Mouse (Mus musculus): Measurements from ENCODE around the gene Pigs. TPM values are rescaled to one million over a fixed set of nuclear protein-coding genes. Genes with fewer than 3 reads are reported as not detected.

The Pigs gene
- polyA plus RNA-seq, 1 experiment from 2014 or later, result 79.0 TPM

GRCm38 (mm10) chr11:78327215-78327614, 1.0 kb upstream of the Pigs start:
- ATAC-seq, result no peak
- no peaks in the 10 kb centered on the region for H3K36me3 ChIP-seq (ENCODE audit: control insufficient read depth, insufficient read depth, low read length)

GRCm38 (mm10) chr11:78328512-78329056, 369 bp downstream of the Pigs start:
- Histone ChIP-seq H3K4me2 (ENCODE audit: low read length) (peak overlapping the region; percentile 81), H3K36me3 (ENCODE audit: control insufficient read depth, insufficient read depth, low read length) (peaks cover 9% of the 10 kb centered on the region), H3K4me1 (ENCODE audit: control insufficient read depth, insufficient read depth, low read length) (peaks cover 10% of the 10 kb centered on the region), H3K27me3 (ENCODE audit: control insufficient read depth, insufficient read depth, low read depth, low read length) (no peaks in the 10 kb centered on the region), H3K4me3 (ENCODE audit: low read depth, low read length) (peak overlapping the region; percentile 89), H3K9me3 (replicated peaks; ENCODE audit: control insufficient read depth, low read length, poor library complexity, severe bottlenecking) (no peaks in the 10 kb centered on the region), H3K9ac (ENCODE audit: low read depth, low read length) (peak overlapping the region; percentile 88), H3K27ac (ENCODE audit: low read length) (peak overlapping the region; percentile 73)
- under 1% methylated on average over 36 of the region's 41 CpGs for WGBS
- ATAC-seq, result peak; percentile 75

More at GRCm38 (mm10) chr11:78327215-78327614, 1.0 kb upstream of the Pigs start:
- H3K27me3 ChIP-seq (ENCODE audit: control insufficient read depth, insufficient read depth, low read depth, low read length), result no peaks in the 10 kb centered on the region
- no peaks in the 10 kb centered on the region for H3K9me3 ChIP-seq (replicated peaks; ENCODE audit: control insufficient read depth, low read length, poor library complexity, severe bottlenecking)
- no peak overlapping the region for H3K9ac ChIP-seq (ENCODE audit: low read depth, low read length)
- H3K4me3 ChIP-seq (ENCODE audit: low read depth, low read length), result no peak overlapping the region
- WGBS, result 90% methylated on average over 4 of the region's 4 CpGs
- no peak overlapping the region for H3K27ac ChIP-seq (ENCODE audit: low read length)
- H3K4me1 ChIP-seq (ENCODE audit: control insufficient read depth, insufficient read depth, low read length), result peaks cover 18% of the 10 kb centered on the region
- no peak overlapping the region for H3K4me2 ChIP-seq (ENCODE audit: low read length)

DNA sequence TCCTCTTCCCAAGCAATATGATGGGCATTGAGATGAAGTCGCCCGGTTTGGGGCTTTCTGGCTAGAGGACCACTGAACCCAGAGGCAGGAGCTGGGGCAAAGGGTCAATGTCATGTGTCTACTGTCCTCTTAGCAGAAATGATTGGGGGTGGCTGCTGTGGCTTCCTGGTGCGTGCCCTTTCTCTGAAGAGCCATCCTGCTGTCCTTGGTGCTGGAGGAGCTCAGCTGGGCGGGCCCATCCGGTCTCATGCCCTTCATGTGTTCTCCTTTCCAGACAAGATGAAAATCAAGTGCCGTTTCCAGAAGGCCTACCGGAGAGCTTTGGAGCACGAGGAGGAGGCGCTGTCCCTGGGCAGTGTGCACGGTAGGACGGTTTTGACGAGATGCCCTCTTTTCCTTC, 4.5 kb downstream of the Pigs start:
- H3K9me3 ChIP-seq (replicated peaks; ENCODE audit: control insufficient read depth, low read length, poor library complexity, severe bottlenecking), result no peaks in the 10 kb centered on the region
- no peak overlapping the region for H3K27ac ChIP-seq (ENCODE audit: low read length)
- WGBS, result 98% methylated on average over 12 of the region's 12 CpGs

DNA sequence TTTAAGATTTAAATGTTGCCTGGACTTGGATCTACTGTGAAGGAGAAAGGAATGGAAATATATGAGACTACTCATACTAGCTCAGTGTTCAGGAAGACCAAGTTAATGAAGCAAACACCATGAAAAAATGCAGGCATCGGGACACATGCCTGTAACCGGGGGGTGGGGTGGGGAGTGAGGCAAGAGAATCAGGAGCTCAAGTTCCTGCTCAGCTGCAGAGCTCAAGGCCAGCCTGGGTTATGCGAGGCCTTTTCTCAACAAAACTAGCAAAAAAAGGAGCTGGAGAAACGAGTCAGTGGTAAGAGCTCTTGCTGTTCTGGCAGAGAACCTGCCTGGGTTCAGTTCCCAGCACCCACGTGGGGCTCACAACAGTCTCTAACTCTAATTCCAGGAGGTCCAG, 5.8 kb downstream of the Pigs start:
- no peak overlapping the region for H3K4me2 ChIP-seq (ENCODE audit: low read length)
- 93% methylated on average over 5 of the region's 5 CpGs for WGBS
- no peak overlapping the region for H3K9ac ChIP-seq (ENCODE audit: low read depth, low read length)
- H3K4me3 ChIP-seq (ENCODE audit: low read depth, low read length), result no peak overlapping the region
- no peak for ATAC-seq
- no peaks in the 10 kb centered on the region for H3K27me3 ChIP-seq (ENCODE audit: control insufficient read depth, insufficient read depth, low read depth, low read length)
- peaks cover 8% of the 10 kb centered on the region for H3K4me1 ChIP-seq (ENCODE audit: control insufficient read depth, insufficient read depth, low read length)
- no peaks in the 10 kb centered on the region for H3K9me3 ChIP-seq (replicated peaks; ENCODE audit: control insufficient read depth, low read length, poor library complexity, severe bottlenecking)
- H3K36me3 ChIP-seq (ENCODE audit: control insufficient read depth, insufficient read depth, low read length), result peaks cover 22% of the 10 kb centered on the region
- no peak overlapping the region for H3K27ac ChIP-seq (ENCODE audit: low read length)

More for the DNA sequence above, 4.5 kb downstream of the Pigs start:
- H3K4me1 ChIP-seq (ENCODE audit: control insufficient read depth, insufficient read depth, low read length), result peaks cover 10% of the 10 kb centered on the region
- H3K36me3 ChIP-seq (ENCODE audit: control insufficient read depth, insufficient read depth, low read length), result peaks cover 21% of the 10 kb centered on the region
- H3K4me3 ChIP-seq (ENCODE audit: low read depth, low read length), result no peak overlapping the region
- no peak for ATAC-seq
- no peak overlapping the region for H3K9ac ChIP-seq (ENCODE audit: low read depth, low read length)
- H3K4me2 ChIP-seq (ENCODE audit: low read length), result no peak overlapping the region
- H3K27me3 ChIP-seq (ENCODE audit: control insufficient read depth, insufficient read depth, low read depth, low read length), result no peaks in the 10 kb centered on the region

DNA sequence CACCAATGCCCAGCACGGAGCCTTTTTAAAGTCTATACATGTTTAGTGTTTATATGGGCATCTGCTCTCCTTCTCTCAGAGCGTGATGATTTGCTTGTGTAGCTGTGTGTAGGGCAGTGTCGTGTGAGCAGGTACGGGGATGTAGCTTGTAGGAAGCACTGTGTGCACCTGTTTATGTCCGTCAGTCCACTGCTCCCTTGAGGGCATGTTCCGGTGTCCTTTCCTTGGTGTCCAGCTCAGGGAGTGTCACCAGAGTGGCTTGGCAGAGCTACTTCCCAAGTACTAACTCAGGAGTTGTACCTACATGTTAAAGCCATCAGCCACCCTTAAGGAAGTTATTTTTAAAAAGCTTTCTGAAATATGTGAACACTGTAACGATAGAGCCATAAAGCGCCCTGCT, 8.8 kb downstream of the Pigs start:
- Histone ChIP-seq H3K27ac (ENCODE audit: low read length) (no peak overlapping the region), H3K9ac (ENCODE audit: low read depth, low read length) (no peak overlapping the region), H3K4me1 (ENCODE audit: control insufficient read depth, insufficient read depth, low read length) (no peaks in the 10 kb centered on the region), H3K9me3 (replicated peaks; ENCODE audit: control insufficient read depth, low read length, poor library complexity, severe bottlenecking) (no peaks in the 10 kb centered on the region), H3K27me3 (ENCODE audit: control insufficient read depth, insufficient read depth, low read depth, low read length) (no peaks in the 10 kb centered on the region), H3K4me2 (ENCODE audit: low read length) (no peak overlapping the region), H3K4me3 (ENCODE audit: low read depth, low read length) (no peak overlapping the region), H3K36me3 (ENCODE audit: control insufficient read depth, insufficient read depth, low read length) (peaks cover 30% of the 10 kb centered on the region)
- ATAC-seq, result no peak
- WGBS, result 97% methylated on average over 8 of the region's 8 CpGs

- Histone ChIP-seq H3K4me3 (ENCODE audit: low read depth, low read length) (no peak overlapping the region), H3K36me3 (ENCODE audit: control insufficient read depth, insufficient read depth, low read length) (peaks cover 10% of the 10 kb centered on the region; the same call in 1 of the 2 replicates), H3K4me1 (ENCODE audit: control insufficient read depth, insufficient read depth, low read length) (peaks cover 25% of the 10 kb centered on the region), H3K9ac (ENCODE audit: low read depth, low read length) (no peak overlapping the region), H3K4me2 (ENCODE audit: low read length) (no peak overlapping the region), H3K9me3 (replicated peaks; ENCODE audit: control insufficient read depth, low read length, poor library complexity, severe bottlenecking) (no peaks in the 10 kb centered on the region), H3K27me3 (ENCODE audit: control insufficient read depth, insufficient read depth, low read depth, low read length) (no peaks in the 10 kb centered on the region), H3K27ac (ENCODE audit: low read length) (no peak overlapping the region)
- WGBS, result 87% methylated on average over 12 of the region's 12 CpGs
- no peak for ATAC-seq
These were observed 13.5 kb downstream of the Pigs start for GRCm38 (mm10) chr11:78341702-78342101.

GRCm38 (mm10) chr11:78343381-78344327, 15.4 kb downstream of the Pigs start, which contains the start of gene Unc119:
Gene Unc119 (plus strand): TSS chr11:78343482.
- H3K4me1 ChIP-seq (ENCODE audit: control insufficient read depth, insufficient read depth, low read length), result peaks cover 31% of the 10 kb centered on the region
- ATAC-seq, result peak; percentile 88
- peaks cover 14% of the 10 kb centered on the region for H3K36me3 ChIP-seq (ENCODE audit: control insufficient read depth, insufficient read depth, low read length)
- peak within 1 kb of the TSS; percentile 76 for H3K4me2 ChIP-seq (ENCODE audit: low read length)
- no peaks in the 10 kb centered on the region for H3K27me3 ChIP-seq (ENCODE audit: control insufficient read depth, insufficient read depth, low read depth, low read length)
- H3K4me3 ChIP-seq (ENCODE audit: low read depth, low read length), result peak within 1 kb of the TSS; percentile 84
- H3K27ac ChIP-seq (ENCODE audit: low read length), result peak within 1 kb of the TSS; percentile 81
- peak within 1 kb of the TSS; percentile 94 for H3K9ac ChIP-seq (ENCODE audit: low read depth, low read length)
- H3K9me3 ChIP-seq (replicated peaks; ENCODE audit: control insufficient read depth, low read length, poor library complexity, severe bottlenecking), result no peaks in the 10 kb centered on the region
- under 1% methylated on average over 43 of the region's 66 CpGs for WGBS

DNA sequence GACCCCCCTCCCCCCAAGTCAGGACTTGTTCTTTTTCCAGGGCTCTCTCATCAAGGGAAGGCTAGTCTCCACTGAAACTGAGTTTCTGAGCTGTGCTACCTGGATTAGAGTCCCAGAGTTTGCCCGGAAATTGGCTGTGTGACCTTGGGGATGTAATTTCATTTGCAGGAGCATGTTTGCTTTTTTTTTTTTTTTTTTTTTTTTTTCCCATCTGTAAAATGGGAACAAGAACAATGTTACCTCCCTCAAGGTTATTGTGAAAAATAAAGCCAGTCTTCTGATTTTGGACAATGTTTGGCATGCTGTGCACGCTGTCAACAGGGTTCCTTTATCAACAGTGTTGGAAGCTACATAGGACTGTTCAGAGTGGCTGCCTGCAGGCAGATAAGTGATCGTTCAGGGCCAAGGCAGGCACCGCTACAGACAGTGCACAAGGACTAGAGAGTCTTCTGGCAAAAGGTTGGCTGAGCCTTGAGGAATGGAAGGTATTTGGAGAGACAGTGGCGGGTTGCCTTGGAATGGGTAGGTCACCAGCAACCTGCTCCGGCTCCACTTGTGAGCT, 16.2 kb downstream of the Pigs start:
- ATAC-seq, result no peak
- Histone ChIP-seq H3K9me3 (replicated peaks; ENCODE audit: control insufficient read depth, low read length, poor library complexity, severe bottlenecking) (no peaks in the 10 kb centered on the region), H3K9ac (ENCODE audit: low read depth, low read length) (peak overlapping the region; percentile 94), H3K4me3 (ENCODE audit: low read depth, low read length) (peak overlapping the region; percentile 84), H3K4me2 (ENCODE audit: low read length) (peak overlapping the region; percentile 76), H3K36me3 (ENCODE audit: control insufficient read depth, insufficient read depth, low read length) (peaks cover 16% of the 10 kb centered on the region), H3K27ac (ENCODE audit: low read length) (peak overlapping the region; percentile 81), H3K27me3 (ENCODE audit: control insufficient read depth, insufficient read depth, low read depth, low read length) (no peaks in the 10 kb centered on the region), H3K4me1 (ENCODE audit: control insufficient read depth, insufficient read depth, low read length) (peaks cover 31% of the 10 kb centered on the region)
- WGBS, result 80% methylated on average over 6 of the region's 6 CpGs

Measured in midbrain, embryonic 16.5 days (tissue).